27 mouse cellular contexts compared by ENCODE assay signal in genomic region chr11:101798083-101798482, GRCm38 (mm10). TPM values are rescaled to one million over a fixed set of nuclear protein-coding genes. Genes with fewer than 3 reads are reported as not detected.
DNase-seq lines count a peak whose midpoint lies in the region; ATAC-seq and TF ChIP-seq lines count a peak whose summit lies in the region.
"Had no signal": no experiment of that assay in that cellular context is flagged by ENCODE, and none has a peak within 500 bp of the region (broad histone marks: within the 10 kb centered on the region; RNA-seq: fewer than 3 reads in every experiment).

No protein-coding gene starts in this region.

- H3K4me3 ChIP-seq in CH12.LX (replicated peaks in 1 of 3; ENCODE audit: low read depth in 2 of 3, low read length in 2 of 3, poor library complexity in 1 of 3) = no peak overlapping the region
- no peak overlapping the region for H3K4me3 ChIP-seq in embryonic facial prominence, embryonic 14.5 days (ENCODE audit: low read depth, low read length)
- no peak overlapping the region for H3K4me3 ChIP-seq in stomach, postnatal 0 days (ENCODE audit: low read depth, low read length)
- H3K4me3 ChIP-seq: forebrain, embryonic 10.5 days; hindbrain, embryonic 12.5 days; limb, embryonic 12.5 days; liver, embryonic 12.5 days; megakaryocyte, embryonic 14.5 days; midbrain, embryonic 13.5 days had no signal

- no peak for ATAC-seq in embryonic facial prominence, embryonic 14.5 days (ENCODE audit: low read depth)
- ATAC-seq in stomach, postnatal 0 days (ENCODE audit: low FRiP score, low TSS enrichment) = 0 out of 2 replicates have a peak, but pooled peaks have one; percentile 35
- ATAC-seq: CD4-positive, CD25-positive, alpha-beta regulatory T cell, adult 4 months; forebrain, postnatal 0 days; liver, embryonic 12.5 days; midbrain, embryonic 13.5 days had no signal

- H3K36me3 ChIP-seq in CH12.LX (replicated peaks in 1 of 2; ENCODE audit: control insufficient read depth in 1 of 2, insufficient read depth in 1 of 2, low read length in 1 of 2) = no peaks in the 10 kb centered on the region
- H3K36me3 ChIP-seq in embryonic facial prominence, embryonic 14.5 days (ENCODE audit: control insufficient read depth, insufficient read depth, low read length) = no peaks in the 10 kb centered on the region
- no peaks in the 10 kb centered on the region for H3K36me3 ChIP-seq in stomach, postnatal 0 days (ENCODE audit: control insufficient read depth, insufficient read depth, low read length)
- H3K36me3 ChIP-seq: forebrain, embryonic 10.5 days; G1E; hindbrain, embryonic 12.5 days; limb, embryonic 12.5 days; liver, embryonic 12.5 days; midbrain, embryonic 13.5 days had no signal

- dilution Hi-C loops in CH12.LX (cut with MboI; ENCODE audit: extremely low pct_ligation_motif_present, extremely low pct_unique_long_range_greater_than_20kb, low sequenced_read_pairs) = no loop called here

- H3K79me2 ChIP-seq in CH12.LX (replicated peaks; ENCODE audit: control insufficient read depth, extremely low read depth, insufficient read depth, poor library complexity, severe bottlenecking) = no peaks in the 10 kb centered on the region

- peaks cover 2% of the 10 kb centered on the region for H3K9me3 ChIP-seq in CH12.LX (replicated peaks; ENCODE audit: low read length)
- H3K9me3 ChIP-seq in embryonic facial prominence, embryonic 14.5 days (ENCODE audit: control insufficient read depth, low read length) = no peaks in the 10 kb centered on the region
- no peaks in the 10 kb centered on the region for H3K9me3 ChIP-seq in stomach, postnatal 0 days (ENCODE audit: control insufficient read depth, low read length)
- H3K9me3 ChIP-seq: forebrain, embryonic 10.5 days; G1E; hindbrain, embryonic 12.5 days; limb, embryonic 12.5 days; liver, embryonic 12.5 days; midbrain, embryonic 13.5 days had no signal

- in situ Hi-C loops in CH12.LX (cut with MboI; ENCODE audit: low pct_ligation_motif_present, low pct_unique_long_range_greater_than_20kb, low sequenced_read_pairs) = no loop called here

- H3K9ac ChIP-seq in CH12.LX (ENCODE audit: insufficient read depth, low read depth) = no peak overlapping the region
- H3K9ac ChIP-seq in embryonic facial prominence, embryonic 14.5 days (ENCODE audit: low read depth, low read length) = no peak overlapping the region
- no peak overlapping the region for H3K9ac ChIP-seq in stomach, postnatal 0 days (ENCODE audit: low read length)
- H3K9ac ChIP-seq: forebrain, postnatal 0 days; hindbrain, embryonic 12.5 days; limb, embryonic 12.5 days; liver, embryonic 12.5 days; midbrain, embryonic 13.5 days had no signal

- H3K27ac ChIP-seq in CH12.LX (ENCODE audit: insufficient read depth, low read depth) = no peak overlapping the region
- H3K27ac ChIP-seq in embryonic facial prominence, embryonic 14.5 days (replicated peaks; ENCODE audit: low read depth, low read length) = no peak overlapping the region
- H3K27ac ChIP-seq in stomach, postnatal 0 days (replicated peaks) = no peak overlapping the region
- H3K27ac ChIP-seq: forebrain, embryonic 10.5 days; hindbrain, embryonic 12.5 days; limb, embryonic 12.5 days; liver, embryonic 12.5 days; midbrain, embryonic 13.5 days had no signal

- TF ChIP-seq POLR2A in CH12.LX (IDR thresholded peaks at IDR 0.05; ENCODE audit: low read depth, low read length) = no peak

- H3K27me3 ChIP-seq in CH12.LX (replicated peaks) = peaks cover 17% of the 10 kb centered on the region
- H3K27me3 ChIP-seq in embryonic facial prominence, embryonic 14.5 days (replicated peaks; ENCODE audit: control insufficient read depth, insufficient read depth, low read length) = no peaks in the 10 kb centered on the region
- H3K27me3 ChIP-seq in stomach, postnatal 0 days (ENCODE audit: control insufficient read depth, insufficient read depth, low read length) = no peaks in the 10 kb centered on the region

- no peak for TF ChIP-seq RAD21 in CH12.LX (IDR thresholded peaks at IDR 0.05; ENCODE audit: low read depth, low read length)

- TF ChIP-seq EP300 in CH12.LX (IDR thresholded peaks at IDR 0.05; ENCODE audit: low read length) = no peak
- TF ChIP-seq EP300 in stomach, postnatal 0 days (optimal IDR thresholded peaks at IDR 0.05) = no peak

- peaks cover 0 to 21% of the 10 kb centered on the region in 2 experiments; a peak in 2 of 4 replicates for H3K4me1 ChIP-seq in CH12.LX (ENCODE audit: control insufficient read depth in 1 of 2, insufficient read depth in 2 of 2)
- no peaks in the 10 kb centered on the region for H3K4me1 ChIP-seq in embryonic facial prominence, embryonic 14.5 days (ENCODE audit: control insufficient read depth, insufficient read depth, low read length)
- no peaks in the 10 kb centered on the region for H3K4me1 ChIP-seq in stomach, postnatal 0 days (replicated peaks; ENCODE audit: control insufficient read depth, insufficient read depth)
- H3K4me1 ChIP-seq: liver, embryonic 12.5 days; megakaryocyte, embryonic 14.5 days had no signal

- peak; percentile 41 for DNase-seq in kidney, postnatal 10 days
- DNase-seq in kidney, adult 18-20 months = no peak
- DNase-seq in CH12.LX (ENCODE audit: extremely low read depth) = no peak
- DNase-seq in embryonic facial prominence, embryonic 14.5 days (ENCODE audit: low spot score) = peak; percentile 62
- DNase-seq in stomach, postnatal 0 days (ENCODE audit: low spot score) = peak; percentile 49
- DNase-seq in spleen, adult 12 weeks (ENCODE audit: low spot score) = no peak
- DNase-seq in right cerebral cortex, adult 2 months (ENCODE audit: low spot score in 2 of 2) = no peak
- no peak for DNase-seq in left cerebral cortex, postnatal 36 days (ENCODE audit: low spot score in 2 of 2)
- DNase-seq: cerebellum, adult 2 months; cerebellum, postnatal 25 days; forebrain, postnatal 0 days; gastrocnemius, postnatal 36 days; lung, adult 18-20 months; lung, postnatal 10 days; right cerebral cortex, postnatal 14 days; spleen, adult 18-20 months; thymus, postnatal 36 days had no signal

- WGBS in embryonic facial prominence, embryonic 14.5 days = 33% methylated on average over 8 of the region's 8 CpGs
- WGBS in stomach, postnatal 0 days = 23% methylated on average over 8 of the region's 8 CpGs

- TF ChIP-seq CTCF in CH12.LX (conservative IDR thresholded peaks at IDR 0.05 in 1 of 2, IDR thresholded peaks at IDR 0.05 in 1 of 2; ENCODE audit: low read depth in 2 of 2, low read length in 2 of 2) = no peak
- TF ChIP-seq CTCF in stomach, postnatal 0 days (IDR thresholded peaks at IDR 0.05; ENCODE audit: low read depth) = no peak

- intact Hi-C loops in left cerebral cortex, postnatal 36 days (cut with DNase I) = no loop called here

- H3K4me2 ChIP-seq in CH12.LX (ENCODE audit: insufficient read depth, low read depth, poor library complexity, severe bottlenecking) = no peak overlapping the region
- no peak overlapping the region for H3K4me2 ChIP-seq in embryonic facial prominence, embryonic 14.5 days (ENCODE audit: low read depth, low read length)
- no peak overlapping the region for H3K4me2 ChIP-seq in stomach, postnatal 0 days (replicated peaks; ENCODE audit: low read depth)
- H3K4me2 ChIP-seq: hindbrain, embryonic 12.5 days; limb, embryonic 12.5 days; liver, embryonic 12.5 days; midbrain, embryonic 13.5 days had no signal

TF ChIP-seq in CH12.LX, 34 proteins besides CTCF, POLR2A, EP300 and RAD21:
- 0 out of 2 replicates have a peak, but pooled peaks have one; percentile 10 for TF ChIP-seq ELF1 (IDR thresholded peaks at IDR 0.05; ENCODE audit: low read depth, low read length)
- no peak for TF ChIP-seq JUND (conservative IDR thresholded peaks at IDR 0.05; ENCODE audit: low read depth, low read length)
TF ChIP-seq in CH12.LX: peak in this region for 1.

RNA-seq across cellular contexts. Expression of gene Etv4, which starts 12.9 kb away (rescaled TPM):
- total RNA-seq in CH12.LX (2012; rRNA removed) (3.1 and 4.2 TPM in 2 replicates), CH12.LX (2014; rRNA removed) (2.4 and 2.9 TPM in 2 replicates)
- polyA plus RNA-seq in CH12.LX (2012; ENCODE audit: insufficient read length, low read depth) = 2.0 and 2.4 TPM in 2 replicates
- 9.3 and 11.8 TPM in 2 replicates for polyA plus RNA-seq in embryonic facial prominence, embryonic 14.5 days (2014; fragmentation: Nextera tagmentation; extraction: Ambion mirVana)
- polyA plus RNA-seq in stomach, postnatal 0 days (2015; fragmentation: Nextera tagmentation; extraction: Ambion mirVana) = 1.8 and 2.0 TPM in 2 replicates
- 10 to 100 TPM; 13.9 to 20.3 TPM for total RNA-seq in left cerebral cortex, postnatal 36 days (2021)
- total RNA-seq: monocyte, adult 5-6 weeks; neutrophil, adult 5-6 weeks had no signal
- polyA plus RNA-seq: CD4-positive, CD25-positive, alpha-beta regulatory T cell, adult 4 months had no signal

Comparison
In these comparisons a context has a peak if more than half of its experiments do, and no peak if none do; other contexts are left out.
1. DNase-seq: peak in kidney, postnatal 10 days (single experiment), embryonic facial prominence, embryonic 14.5 days (single experiment) and stomach, postnatal 0 days (single experiment); none in kidney, adult 18-20 months (single experiment), CH12.LX (single experiment), spleen, adult 12 weeks (single experiment), right cerebral cortex, adult 2 months (0 of 2) and left cerebral cortex, postnatal 36 days (0 of 2).